Mouse (Mus musculus): ENCODE measurements around the gene Coq8b. TPM values are rescaled to one million over a fixed set of nuclear protein-coding genes. Genes with fewer than 3 reads are reported as not detected.

Gene Coq8b
- 45.1 and 49.2 TPM in 2 replicates for polyA plus RNA-seq (2012)

DNA sequence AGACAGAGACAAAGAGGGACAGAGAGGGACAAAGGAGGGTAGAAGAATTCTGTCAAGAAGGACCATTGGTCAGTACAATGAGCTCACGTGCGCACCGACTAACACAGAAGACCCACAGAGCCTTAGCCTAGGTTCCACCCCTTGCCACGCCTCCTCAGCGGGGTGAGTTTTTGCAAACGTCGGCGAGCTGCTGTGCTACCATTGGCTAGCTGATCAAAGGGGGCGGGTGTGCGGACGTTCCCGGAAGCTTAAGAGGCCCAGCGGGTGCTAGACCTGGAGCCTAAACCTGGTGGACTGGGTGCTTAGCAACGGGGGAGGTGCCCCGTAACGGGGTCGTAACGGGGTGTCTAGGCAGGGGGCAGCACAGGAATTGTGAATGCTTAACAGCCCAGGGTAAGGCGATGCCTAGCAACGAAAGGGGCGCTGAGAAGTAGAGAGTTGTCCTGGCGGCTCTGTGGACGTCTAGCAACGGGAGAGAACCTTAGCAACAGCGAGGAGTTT, at the start of gene Coq8b:
Gene Coq8b (plus strand): TSS at position 243 of the 501 bp plus-strand sequence.

DNA sequence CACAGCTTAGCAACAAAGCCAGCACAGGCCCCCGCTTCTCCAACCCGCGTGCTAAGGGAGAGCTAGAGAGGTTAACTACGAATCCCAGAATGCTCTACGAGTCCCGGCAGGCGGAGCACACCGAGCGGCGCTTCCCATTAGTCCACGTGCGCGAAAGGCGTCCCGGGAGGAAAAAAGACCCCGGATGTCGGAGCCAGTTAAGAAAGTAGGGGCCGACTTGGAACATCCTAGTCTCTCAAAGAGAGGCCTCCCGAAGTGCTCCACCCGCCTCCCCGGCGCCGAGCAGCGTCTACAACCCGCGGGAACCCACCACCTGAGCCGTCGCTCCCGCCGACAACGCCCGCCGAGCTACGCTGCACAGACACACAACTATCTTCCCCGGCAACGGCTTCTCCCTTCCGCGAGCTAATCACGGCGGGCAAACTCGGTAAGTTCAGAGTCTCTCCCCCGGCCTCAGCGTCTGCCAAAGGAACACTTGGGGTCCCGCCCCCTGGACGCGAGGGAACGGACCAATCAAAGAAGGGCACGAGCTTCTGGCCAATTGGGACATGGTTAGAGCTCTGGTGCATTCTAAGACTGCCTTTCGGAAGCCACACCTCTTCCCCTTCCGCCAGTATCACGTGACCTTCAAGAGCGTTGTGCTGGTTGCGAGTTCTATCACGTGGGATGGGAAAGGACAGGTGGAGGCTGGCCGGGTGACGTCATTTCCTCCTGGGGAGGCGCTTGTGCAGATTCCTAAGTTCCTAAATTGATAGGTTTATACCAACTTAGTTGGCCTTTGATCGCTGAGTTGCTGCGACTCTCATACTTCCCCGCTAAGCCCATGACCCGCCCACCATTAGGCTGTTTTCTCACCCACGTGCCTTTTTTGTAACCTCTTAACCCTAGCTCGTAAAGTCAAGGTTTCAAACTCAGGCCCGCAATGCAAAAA, 36.9 kb upstream of the Coq8b start, which contains the start of the genes BC024978 and Snrpa:
Gene BC024978 (plus strand): TSS at position 101 of the 931 bp plus-strand sequence.
Gene Snrpa (minus strand): TSS at position 591 of the 931 bp plus-strand sequence.

DNA sequence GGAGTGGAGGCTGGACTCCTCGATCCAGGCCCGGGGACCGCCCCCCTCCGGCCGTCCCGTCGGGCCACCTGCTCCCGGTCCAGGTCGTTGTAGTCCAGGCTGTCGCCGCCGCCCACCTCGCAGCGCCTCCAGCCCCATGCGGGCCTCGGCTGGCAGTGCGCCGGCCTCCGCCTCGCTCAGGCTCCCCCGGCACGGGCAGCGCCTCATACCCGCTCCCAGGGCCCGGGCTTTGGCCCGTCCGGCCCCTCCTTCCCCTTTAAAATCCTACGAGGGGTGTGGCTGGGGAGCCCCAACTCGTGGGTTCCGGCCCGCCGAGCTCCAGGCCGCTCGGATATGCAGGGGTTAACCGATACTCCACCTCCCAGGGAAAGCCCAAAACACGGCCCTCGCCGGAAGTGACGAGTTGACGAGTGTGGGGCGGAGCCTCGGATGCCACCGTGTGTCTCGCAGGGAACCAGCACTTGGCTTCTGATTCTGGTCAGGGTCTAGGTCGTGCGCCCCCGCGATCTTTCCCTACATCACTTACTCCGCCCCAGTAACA, 4.5 kb upstream of the Coq8b start, which contains the start of gene Itpkc:
Gene Itpkc (minus strand): TSS at position 381 of the 541 bp plus-strand sequence.

DNA sequence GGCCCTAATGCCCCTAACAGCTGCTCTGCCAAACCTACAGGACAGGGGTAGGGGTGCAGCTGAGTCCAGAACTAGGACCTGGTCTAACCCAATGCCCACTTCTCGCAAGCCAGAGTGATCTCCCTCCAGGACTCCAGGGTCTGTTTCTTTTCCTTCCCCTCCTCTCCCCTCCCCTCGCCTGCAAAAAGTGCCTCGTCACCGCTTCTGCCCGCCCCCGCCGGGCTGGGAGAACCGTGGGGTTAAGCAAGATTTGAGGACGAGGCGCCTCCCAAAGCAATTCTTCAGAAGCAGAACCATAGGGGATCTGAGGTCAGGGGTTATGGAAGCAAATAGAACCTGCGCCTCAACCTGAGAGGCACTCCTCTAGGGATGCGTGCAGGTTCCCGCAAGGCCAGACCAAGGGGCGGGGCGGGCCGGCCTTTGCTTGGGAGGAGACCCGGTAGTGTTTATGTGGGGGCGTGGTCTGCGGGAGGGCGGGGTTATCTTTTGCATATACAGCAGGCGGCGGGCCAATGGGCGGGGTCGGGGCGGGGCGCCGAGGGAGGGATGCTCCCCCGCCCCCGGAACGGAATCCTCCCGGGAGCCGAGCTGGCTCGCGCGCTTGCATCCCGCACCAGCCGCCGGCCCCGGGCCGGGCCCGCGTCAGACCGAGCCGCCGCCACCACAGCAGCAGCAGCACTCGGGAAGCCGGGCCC, 25.5 kb downstream of the Coq8b start, which contains the start of gene Numbl:
Gene Numbl (plus strand): TSS at position 229 of the 695 bp plus-strand sequence.

Other genes with a start within 250 kb of the Coq8b start
- not detected in 2 replicates for gene Cyp2a12, start 203.9 kb upstream of the Coq8b start, polyA plus RNA-seq (2012)
- not detected in 2 replicates for gene Cyp2f2, start 113.1 kb upstream of the Coq8b start, polyA plus RNA-seq (2012)
- not detected in 2 replicates for gene Cyp2t4, start 79.3 kb upstream of the Coq8b start, polyA plus RNA-seq (2012)
- gene Egln2, start 66.2 kb upstream of the Coq8b start, polyA plus RNA-seq (2012), result 85.5 and 90.2 TPM in 2 replicates
- 237 and 303 TPM in 2 replicates for gene Rab4b, start 54.1 kb upstream of the Coq8b start, polyA plus RNA-seq (2012)
- gene Gm21983, start 51.9 kb upstream of the Coq8b start, polyA plus RNA-seq (2012), result 0.04 TPM in 1 of 2 replicates, not detected in the other
- 0.06 TPM in 1 of 2 replicates, not detected in the other for gene Mia, start 51.9 kb upstream of the Coq8b start, polyA plus RNA-seq (2012)
- 2.9 and 3.7 TPM in 2 replicates for gene BC024978, start 37.2 kb upstream of the Coq8b start, polyA plus RNA-seq (2012)
- gene Snrpa, start 36.8 kb upstream of the Coq8b start, polyA plus RNA-seq (2012), result 499 and 529 TPM in 2 replicates
- 4.8 and 5.9 TPM in 2 replicates for gene Itpkc, start 4.4 kb upstream of the Coq8b start, polyA plus RNA-seq (2012)
- 7.8 and 8.9 TPM in 2 replicates for gene Numbl, start 25.4 kb downstream of the Coq8b start, polyA plus RNA-seq (2012)
- 1.1 and 1.2 TPM in 2 replicates for gene Ltbp4, start 104.7 kb downstream of the Coq8b start, polyA plus RNA-seq (2012)
- gene Shkbp1, start 123.0 kb downstream of the Coq8b start, polyA plus RNA-seq (2012), result 133 and 146 TPM in 2 replicates
- gene Gm20479, start 124.4 kb downstream of the Coq8b start, polyA plus RNA-seq (2012), result 0.93 and 1.2 TPM in 2 replicates
- gene Sptbn4, start 214.7 kb downstream of the Coq8b start, polyA plus RNA-seq (2012), result 0.24 and 0.49 TPM in 2 replicates
- gene Blvrb, start 215.0 kb downstream of the Coq8b start, polyA plus RNA-seq (2012), result 204 and 253 TPM in 2 replicates
- 19.3 and 21.0 TPM in 2 replicates for gene Sertad3, start 240.7 kb downstream of the Coq8b start, polyA plus RNA-seq (2012)

Data from megakaryocyte-erythroid progenitor cell, adult 5 weeks (primary cell).